Mouse (Mus musculus) CD4-positive, CD25-positive, alpha-beta regulatory T cell, adult 4 months (primary cell): Measurements from ENCODE around the gene Tmem259. TPM values are rescaled to one million over a fixed set of nuclear protein-coding genes. Genes with fewer than 3 reads are reported as not detected.

Experiments
- ATAC-seq: one replicate; pipeline ENCODE4 v1.8.0; 2017
- polyA plus RNA-seq, 2 experiments: library from polyadenylated mRNA; unstranded; fragments of 100-300 nt; shearing (Covaris generic); gene quantifications; one replicate each; pipeline ENCODE4 v1.2.1; 2017

Tmem259 gene
- polyA plus RNA-seq, 2 experiments from 2014 or later: 1.2 to 2.5 TPM

DNA sequence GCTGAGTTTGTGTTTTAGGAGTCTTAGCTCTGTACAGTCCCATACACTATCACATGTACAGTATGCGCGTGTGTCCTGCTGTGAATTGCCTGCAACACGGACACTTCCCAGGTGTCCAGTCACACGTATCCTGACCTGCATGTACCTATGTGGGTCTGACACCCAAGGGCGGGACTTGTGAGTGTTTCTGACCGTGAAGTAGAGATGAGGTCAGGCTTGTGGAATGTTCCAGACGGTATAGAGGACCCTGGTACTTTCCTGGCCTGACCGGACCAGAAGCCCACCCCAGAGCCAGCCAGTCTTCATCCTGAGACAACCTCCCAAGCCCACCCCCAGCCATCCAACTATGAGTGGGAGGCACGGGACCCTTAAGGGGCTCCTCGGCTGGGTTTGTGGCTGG, 31.5 kb upstream of the Tmem259 start:
- no peak for ATAC-seq

DNA sequence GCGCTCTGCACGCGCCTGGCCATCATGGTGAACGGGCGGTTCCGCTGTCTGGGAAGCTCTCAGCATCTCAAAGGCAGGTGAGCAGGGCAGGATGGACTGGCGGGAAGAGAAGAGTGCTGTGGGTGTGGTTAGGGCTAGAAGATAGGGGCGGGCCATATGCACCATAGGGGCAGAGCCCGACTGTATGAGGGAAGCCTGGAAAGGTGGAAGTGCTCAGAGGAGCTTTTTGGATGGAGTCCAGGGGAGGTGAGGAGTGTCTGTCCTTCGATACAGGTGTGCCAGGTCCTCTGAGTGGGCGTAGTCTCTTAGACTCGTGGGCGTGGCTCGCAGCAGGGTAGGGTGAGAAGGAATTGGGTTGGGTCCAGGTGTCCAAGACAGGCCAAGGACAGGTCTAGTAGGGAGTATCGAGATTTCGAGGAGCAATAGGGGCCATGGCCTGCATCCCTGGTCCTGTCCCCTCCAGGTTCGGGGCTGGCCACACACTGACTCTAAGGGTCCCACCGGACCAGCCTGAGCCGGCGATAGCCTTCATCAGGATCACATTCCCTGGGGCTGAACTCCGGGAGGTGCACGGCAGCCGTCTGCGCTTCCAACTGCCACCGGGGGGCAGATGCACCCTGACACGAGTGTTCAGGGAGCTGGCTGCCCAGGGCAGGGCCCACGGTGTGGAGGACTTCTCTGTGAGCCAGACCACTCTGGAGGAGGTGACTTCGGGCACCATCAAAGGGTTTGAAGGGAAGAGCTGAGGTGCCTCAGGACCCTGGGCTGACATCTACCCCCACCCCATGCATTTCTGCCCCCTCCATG, 30.6 kb upstream of the Tmem259 start:
- no peak for ATAC-seq

DNA sequence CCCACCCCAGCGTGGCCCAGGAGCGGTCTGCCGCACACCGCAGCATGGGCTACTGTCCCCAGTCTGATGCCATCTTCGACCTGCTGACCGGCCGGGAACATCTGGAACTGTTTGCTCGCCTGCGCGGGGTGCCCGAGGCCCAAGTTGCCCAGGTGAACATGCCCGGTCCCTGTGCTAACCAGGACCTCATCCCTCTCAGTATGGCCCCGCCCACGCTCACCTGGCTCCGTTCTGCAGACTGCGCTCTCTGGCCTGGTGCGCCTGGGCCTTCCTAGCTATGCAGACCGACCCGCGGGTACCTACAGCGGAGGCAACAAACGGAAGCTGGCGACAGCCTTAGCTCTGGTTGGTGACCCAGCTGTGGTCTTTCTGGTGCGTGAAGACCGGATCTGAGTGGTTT, 29.5 kb upstream of the Tmem259 start:
- no peak for ATAC-seq

DNA sequence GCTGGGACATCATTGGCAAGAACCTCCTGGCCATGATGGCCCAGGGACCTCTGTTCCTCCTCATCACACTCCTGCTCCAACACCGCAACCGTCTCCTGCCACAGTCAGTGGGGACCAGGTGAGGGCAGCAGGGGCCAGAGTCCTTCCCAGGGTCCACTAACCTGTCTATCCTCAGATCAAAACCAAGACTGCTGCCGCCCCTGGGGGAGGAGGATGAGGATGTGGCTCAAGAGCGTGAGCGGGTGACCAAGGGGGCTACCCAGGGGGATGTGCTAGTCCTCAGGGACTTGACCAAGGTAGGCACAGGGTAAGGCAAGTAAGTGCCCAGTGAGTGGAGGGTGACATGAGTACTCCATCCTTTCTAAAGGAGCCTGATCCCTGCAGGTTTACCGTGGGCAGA, 27.6 kb upstream of the Tmem259 start:
- no peak for ATAC-seq

DNA sequence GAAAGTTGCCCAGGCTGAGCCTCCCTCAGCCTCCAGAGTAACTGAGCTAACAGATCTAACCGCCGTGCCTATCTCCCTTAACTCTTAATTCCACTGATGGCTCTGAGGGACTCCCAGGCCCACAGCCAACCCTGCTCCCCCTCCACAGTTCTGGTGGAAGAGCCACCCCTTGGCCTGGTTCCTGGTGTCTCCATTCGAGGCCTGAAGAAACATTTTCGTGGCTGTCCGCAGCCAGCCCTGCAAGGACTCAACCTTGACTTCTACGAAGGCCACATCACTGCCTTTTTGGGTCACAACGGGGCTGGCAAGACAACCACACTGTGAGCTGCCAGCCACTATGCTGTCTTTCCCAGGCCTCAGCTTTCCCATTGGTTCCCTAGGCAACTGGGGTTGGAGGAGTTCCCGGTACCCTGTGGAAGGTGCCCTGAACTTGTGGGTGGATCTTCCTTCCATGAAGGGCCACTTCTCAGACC, 20.1 kb upstream of the Tmem259 start:
- no peak for ATAC-seq

DNA sequence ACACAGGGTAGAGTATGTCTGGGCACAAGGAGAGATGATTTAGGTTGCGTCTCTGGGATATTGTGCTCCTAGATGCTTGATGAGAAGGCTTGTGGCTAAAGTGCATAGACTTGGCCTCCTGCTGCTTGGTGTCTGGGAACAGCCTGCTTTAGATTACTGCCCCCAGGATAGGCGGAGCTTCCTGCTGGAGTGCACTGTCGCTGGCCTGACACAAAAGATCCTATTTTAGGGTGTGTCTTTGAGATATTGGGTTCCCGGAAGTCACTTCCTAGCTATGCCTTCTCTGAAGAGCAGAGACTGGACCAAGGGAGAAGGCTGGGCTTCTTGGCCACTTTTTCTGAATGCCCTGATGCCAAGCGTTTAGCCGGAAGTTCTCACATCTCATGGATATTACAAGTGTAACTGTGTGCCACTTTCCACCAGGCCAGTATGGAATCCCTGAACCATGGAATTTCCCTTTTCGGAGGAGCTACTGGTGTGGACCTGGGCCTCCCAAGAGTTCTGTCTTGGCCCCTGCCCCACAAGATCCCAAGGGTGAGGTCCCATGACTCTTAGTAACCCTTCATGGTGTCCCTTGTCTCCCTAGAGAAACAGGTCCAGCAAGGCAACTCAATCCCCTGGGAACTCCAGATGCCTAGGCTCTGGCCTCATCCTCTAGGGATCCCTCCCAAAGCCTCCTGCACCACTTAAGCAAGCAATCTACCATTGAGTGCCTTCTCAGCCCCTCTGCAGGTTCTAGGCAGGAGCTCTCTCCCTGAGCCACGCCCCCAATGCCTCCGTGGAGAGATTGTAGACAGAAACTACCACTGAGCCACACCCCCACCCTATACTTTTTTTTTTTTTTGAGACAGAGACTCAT, 19.5 kb upstream of the Tmem259 start:
- no peak for ATAC-seq

DNA sequence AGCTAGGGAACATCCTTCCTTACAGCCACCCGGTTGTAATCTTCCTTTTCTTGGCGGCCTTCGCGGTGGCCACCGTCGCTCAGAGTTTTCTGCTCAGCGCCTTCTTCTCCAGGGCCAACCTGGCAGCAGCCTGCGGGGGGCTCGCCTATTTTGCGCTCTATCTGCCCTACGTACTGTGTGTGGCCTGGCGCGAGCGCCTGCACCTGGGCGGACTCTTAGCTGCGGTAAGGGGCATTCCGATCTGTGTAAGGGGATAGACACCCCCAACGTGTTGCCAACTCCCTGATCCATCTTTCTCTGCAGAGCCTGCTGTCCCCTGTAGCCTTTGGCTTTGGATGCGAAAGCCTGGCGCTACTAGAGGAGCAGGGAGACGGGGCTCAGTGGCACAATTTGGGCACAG, 18.7 kb upstream of the Tmem259 start:
- ATAC-seq: no peak

DNA sequence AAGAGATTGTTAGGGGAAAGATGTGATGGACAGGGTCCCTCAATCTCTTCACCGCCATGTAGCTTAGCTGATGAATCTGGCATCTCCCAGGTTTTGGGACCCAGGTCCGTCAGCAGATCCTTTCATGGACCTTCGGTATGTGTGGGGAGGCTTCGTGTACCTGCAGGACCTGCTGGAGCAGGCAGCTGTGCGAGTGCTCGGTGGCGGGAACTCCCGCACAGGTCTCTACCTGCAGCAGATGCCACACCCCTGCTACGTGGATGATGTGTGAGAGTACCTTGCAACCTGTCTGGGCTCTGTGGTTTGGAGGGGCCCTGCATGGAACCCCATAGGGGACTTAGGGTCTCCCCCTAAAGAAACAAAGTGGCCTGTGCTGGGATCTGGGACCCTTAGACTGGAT, 17.8 kb upstream of the Tmem259 start:
- ATAC-seq: no peak

DNA sequence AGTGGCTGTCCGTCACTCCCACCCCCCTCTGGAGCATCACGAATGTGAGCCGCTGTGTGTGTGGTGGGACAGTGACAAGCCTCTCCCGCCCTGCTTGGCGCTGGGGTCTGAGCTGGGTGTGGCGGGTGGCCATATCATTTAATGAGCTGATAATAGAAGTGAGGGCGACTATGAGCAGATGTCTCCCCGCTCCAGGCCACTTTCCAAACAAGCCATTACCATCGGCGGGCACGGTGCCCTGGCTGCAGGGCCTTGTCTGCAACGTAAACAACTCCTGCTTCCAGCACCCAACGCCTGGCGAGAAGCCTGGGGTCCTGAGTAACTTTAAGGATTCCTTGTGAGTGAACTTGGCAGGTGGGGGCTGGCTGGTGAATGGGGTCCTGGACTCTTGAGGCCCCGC, 13.7 kb upstream of the Tmem259 start:
- no peak for ATAC-seq

DNA sequence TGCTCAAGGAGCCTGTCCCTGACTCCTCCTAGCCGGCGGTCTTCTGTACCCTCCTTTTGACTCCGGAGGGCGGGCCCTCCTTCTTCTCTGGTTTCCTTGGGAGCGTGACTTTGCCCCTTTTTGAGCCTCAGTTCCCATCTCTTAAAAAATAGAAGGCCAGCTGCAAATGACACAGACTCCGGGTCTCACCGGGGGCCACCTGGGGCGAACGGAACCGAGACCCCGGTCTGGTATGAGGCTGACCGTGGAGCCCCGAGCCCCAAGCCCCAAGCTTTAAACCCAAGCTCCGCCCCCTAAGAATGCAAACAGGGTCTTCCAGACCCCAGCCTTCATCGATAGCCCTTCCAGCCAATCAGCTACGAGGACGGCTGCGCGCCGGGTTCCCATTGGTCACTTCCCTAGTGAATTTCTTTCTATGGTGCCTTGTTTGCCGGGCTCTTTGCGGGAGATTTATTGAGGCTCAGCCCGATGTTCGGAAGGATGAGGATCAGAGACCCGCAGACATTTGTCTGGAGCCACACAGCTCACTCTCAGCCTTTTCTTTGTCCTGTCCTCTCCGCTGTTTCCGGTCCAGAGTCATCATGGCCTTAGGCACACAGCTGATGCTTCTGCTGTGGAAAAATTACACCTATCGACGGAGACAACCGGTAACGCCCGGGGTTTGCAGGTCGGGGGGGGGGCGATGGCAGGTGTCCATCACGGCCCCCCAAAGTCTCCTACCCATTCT, 13.1 kb upstream of the Tmem259 start:
- peak; percentile 25 for ATAC-seq

DNA sequence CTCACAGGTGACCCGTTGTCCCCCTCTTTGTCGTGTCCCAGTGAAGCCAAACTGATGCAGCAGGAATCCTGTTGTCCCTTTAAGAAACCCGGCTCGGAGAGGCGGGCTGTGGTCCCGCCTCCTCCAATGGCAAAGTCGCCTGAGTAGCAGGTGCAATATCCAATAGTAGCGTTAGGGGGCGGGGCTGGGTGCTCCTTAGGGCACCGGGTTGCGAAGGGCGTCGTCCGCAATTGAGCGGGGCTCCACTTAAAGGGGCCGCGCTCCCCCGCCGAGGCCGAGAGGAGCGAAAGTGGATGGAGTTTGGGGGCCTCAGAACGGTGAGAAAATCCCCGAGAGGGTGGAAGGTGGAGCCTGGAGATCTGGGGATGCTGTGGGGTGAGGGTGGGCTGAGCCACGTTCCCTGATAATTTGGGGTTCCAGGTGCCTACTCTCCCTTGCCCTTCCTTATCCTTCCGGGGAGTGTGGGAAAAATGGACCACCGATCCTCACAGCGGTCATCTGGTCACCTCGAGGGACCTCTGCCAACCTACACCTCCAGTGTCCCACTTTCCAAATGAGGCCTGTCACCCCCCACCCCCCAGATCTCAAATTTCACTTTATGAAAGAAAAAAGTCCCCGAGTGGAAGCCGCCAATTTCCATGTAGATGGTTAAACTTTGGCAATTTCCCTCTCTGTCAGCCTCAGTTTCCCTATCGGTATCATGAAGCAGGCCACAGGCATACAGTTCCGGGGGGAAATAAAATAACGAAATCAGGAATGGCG, 12.3 kb upstream of the Tmem259 start, which contains the start of gene Abca7:
Abca7 (plus strand) TSS at position 223 of the 762 bp plus-strand sequence.
- peak; percentile 93 for ATAC-seq

DNA sequence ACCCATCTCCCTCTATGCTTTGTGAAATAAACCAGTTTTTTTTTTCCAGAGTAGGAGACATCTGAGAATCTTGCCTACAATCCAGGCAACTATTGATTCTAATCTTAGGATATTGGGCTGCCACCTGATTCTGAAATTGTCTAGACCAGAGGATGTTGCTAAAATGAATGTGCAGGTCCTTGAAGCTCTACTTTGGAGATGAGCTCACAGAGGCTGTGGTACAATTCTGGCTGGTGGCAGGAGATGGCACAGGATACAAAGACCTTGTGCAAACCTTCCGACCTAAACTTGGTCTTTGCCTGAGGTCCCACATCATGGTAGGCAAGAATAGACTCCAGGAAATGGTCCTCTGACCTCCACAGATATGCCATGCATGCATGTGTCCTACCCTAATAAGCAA, 11.5 kb upstream of the Tmem259 start:
- peak; percentile 16 for ATAC-seq

DNA sequence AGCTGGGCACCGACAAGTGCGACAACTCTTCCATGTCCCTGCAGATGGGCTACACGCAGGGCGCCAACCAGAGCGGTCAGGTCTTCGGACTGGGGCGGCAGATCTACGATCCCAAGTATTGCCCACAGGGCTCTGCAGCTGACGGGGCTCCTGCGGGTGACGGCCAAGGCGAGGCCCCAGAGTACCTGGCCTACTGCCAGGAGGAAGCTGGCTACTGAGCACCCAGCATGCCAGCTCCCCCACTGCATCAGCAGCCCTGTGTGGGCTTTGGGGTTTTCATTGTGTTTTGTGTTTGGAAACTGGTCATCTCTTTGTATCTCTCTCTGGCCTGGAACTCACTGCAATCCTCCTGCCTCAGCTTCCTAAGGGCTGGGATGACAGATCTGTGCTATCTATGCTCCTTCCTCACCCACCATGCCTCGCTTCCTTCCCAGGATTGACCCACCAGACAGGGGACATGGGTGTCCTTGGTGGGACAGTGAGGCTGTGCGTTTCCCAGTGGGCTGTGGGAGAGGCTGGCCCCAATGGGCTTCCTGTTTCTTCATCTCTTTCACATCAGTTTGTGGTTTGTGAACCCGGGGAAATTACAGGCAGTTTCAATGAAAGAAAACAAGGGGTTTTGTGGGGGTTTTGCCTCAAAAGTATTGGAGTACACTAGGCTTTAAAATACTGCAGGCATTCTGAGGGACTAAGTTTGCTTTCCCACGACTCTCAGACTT, 10.4 kb upstream of the Tmem259 start:
- ATAC-seq: peak; percentile 17

DNA sequence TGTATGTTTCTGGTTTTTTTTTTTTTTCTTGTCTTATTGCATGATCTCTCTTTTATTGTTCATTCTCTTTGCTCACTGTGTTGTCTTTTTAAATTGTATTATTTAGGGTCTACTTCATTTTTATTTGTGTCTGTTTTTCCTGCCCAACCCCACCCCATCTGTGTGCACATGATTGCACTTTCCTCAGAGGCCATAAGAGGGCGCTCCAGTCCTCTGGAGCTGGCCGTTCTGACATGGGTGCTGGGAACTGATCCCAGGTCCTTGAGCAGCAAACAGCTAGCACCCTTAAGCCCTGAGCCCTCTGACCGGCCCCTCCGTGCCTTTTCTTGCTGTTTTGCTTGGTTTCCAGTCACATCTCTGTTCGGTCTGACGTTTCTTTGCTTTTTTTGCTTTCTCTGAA, 7.4 kb upstream of the Tmem259 start:
- ATAC-seq: no peak

DNA sequence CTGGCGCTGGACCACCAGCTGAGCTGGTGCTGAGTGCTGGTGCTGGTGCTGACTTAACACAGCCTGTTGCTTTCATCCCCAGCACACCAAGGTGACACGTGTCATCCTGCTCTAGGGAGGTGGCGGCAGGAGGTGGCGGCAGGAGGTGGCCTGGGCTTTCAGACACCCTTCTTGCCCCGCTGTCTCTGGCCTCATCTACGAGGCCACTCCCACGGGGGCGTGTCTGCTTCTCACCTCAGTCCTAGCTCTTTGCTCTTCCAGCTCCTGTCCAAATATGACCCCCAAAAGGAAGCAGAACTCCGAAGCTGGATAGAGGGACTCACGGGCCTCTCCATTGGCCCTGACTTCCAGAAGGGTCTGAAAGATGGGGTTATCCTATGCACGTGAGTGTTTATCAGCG, 7.0 kb upstream of the Tmem259 start:
- ATAC-seq: no peak

DNA sequence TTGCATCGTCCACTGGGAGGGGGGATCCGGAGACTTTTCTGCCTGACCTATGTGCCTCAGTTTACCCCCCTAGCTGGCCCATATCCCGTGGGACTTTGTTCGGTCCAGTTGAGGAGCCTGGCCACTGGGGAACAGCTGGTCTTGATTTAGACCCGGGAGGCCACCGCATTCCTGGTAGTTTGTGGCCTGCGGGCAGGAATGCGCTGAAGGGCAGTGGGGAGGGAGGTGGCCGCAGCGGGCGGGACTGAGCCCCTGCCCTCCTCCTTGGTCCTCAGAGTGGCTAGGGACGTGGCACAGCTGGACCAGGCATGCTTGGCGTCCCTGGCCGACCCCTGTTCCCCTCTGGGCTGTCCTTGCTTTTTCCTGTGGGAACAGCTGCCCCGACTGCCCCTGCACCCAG, 5.7 kb upstream of the Tmem259 start:
- ATAC-seq: no peak

DNA sequence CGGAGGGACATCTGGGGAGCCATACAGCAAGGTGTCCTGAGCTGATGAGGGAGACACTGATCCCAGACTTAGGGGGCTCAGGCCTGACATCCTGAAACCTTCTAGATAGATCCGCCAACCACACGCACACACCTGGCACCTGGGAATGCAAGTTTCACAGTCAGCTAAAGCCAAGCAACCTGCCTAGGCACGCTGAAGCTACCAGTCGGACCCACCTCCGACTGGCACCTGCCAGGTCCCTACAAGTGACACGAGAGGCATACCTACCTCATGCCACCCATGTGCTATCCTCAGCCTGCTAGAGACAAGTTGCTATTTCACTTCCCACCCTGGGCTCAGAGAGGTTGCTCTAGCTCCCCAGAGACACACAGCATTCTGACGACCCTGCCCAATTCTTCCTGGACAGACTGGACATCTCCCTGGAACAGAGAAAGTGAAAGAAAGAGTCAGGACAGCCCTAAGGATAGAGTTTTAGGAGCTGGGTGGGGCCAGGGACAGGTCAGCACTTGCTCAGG, 5.2 kb upstream of the Tmem259 start:
- no peak for ATAC-seq

DNA sequence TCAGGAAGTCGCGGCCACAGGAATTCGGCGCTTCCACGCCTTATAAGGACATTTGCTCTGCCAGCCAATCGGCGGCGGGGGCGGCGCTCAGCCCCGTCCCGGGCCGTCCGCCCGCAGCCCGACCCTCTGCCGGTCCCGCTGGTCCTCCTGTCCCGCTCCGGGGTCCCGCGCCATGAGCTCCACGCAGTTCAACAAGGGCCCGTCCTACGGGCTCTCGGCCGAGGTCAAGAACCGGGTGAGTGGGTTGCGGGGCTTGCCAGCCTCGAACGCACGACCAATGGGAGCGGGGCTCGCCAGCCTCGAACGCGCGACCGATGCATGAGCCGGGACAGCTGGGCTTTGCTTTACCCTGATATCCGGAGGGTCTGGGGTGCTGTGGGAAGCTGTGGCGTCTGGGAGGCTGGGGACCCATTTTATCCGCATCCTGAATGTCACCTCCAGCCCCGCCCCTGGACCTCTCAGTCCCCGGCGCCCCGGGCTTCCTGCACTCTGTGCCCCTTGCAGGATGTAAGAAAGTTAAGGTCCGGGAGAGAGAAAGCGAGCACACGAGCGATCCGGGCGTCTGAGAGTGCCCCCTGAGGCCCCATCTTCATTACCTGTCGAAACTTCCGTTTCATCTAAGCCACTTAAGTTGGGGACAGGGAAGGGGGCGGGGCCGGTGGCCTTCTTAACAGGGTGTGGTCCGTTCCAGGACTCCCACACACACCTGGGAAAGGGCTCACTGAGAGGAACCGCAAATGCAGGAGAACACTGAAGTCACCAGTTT, 4.6 kb upstream of the Tmem259 start, which contains the start of gene Cnn2:
Cnn2 (plus strand) TSS at position 79 of the 766 bp plus-strand sequence.
- ATAC-seq: peak; percentile 7

DNA sequence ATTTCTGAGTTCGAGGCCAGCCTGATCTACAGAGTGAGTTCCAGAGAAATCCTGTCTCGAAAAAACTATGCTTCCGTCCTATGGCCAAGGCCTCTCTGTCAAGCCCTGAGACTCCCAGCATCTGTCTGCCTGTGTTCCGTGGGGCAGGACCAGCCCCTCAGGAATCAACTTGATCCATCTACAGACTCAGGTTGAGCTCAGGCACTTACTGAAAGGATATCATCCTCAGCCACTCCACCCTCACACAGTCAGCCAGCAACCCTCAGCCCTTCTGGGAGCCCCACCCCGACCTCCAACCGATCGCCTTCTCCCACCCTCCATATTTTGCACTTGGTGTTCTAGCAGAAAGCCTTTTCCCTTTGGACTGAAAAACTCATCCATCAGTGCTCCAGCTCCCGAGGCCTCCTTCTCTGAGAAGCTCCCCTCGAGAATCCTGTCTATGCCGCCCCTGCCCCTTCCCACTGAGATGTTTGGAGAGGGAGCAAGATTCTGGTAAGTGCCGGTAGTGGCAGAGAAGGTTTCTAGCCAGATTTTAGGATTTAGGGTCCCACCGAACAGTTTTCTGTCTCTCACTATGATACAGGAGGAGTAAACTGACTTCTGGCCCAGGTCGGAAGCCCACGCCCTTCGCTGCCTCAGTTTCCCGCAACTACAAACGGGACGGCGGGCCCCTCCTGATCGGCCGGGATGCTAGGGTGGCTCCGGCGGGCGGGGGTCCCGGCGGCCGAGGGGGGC, 3.8 kb upstream of the Tmem259 start:
- no peak for ATAC-seq

DNA sequence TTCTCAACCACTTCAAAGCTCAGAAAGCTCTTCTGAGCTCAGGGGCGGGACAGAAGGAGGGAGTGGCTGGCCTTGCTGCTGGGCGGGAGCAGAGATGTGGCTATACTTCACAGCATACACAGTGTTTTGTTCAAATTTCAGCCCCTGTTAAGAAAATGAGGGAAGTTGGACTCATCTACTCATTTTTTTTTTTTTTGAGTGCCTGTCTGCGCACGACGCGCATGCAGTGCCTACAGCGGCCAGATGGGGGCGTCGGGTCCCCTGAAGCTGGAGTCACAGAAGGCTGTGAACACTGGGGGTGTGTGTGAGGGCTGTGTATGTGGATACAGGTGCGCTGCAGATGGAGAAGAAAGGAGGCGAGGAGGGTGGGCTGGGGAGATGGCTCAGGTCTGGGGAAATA, 2.8 kb upstream of the Tmem259 start:
- ATAC-seq: peak; percentile 18
